Mouse (Mus musculus) midbrain, embryonic 13.5 days (tissue): ENCODE measurements around the gene Serpina3m. TPM values are rescaled to one million over a fixed set of nuclear protein-coding genes. Genes with fewer than 3 reads are reported as not detected.
"Not testable (repeated sequence)": the region's sequence is repeated elsewhere in the genome, so short reads cannot be mapped to it uniquely, and the experiment has no call there.

Source experiments
- ATAC-seq: fragments of 200-750 bp; cut with Nextera tagmentation; 2 replicates; pipeline ENCODE4 v1.8.0; 2017; ENCODE audit warnings: mild to moderate bottlenecking, moderate TSS enrichment, moderate library complexity
- H3K27ac ChIP-seq: fragments of 300-500 bp; sonication (generic); 2 replicates; pipeline ENCODE4 v1.5.1; 2015; ENCODE audit warnings: inconsistent platforms, mild to moderate bottlenecking, moderate library complexity
- H3K27me3 ChIP-seq: fragments of 300-500 bp; sonication (generic); 2 replicates; pipeline ENCODE4 v1.6.1; 2015; ENCODE audit warnings: mild to moderate bottlenecking, inconsistent platforms
- H3K36me3 ChIP-seq: fragments of 300-500 bp; sonication (generic); 2 replicates; pipeline ENCODE4 v1.6.1; 2015; ENCODE audit warnings: mild to moderate bottlenecking, inconsistent platforms
- H3K4me1 ChIP-seq: fragments of 300-500 bp; sonication (generic); replicated peaks from 2 replicates; pipeline ENCODE4 v1.6.1; 2015; ENCODE audit warnings: inconsistent platforms
- H3K4me2 ChIP-seq: fragments of 300-500 bp; sonication (generic); replicated peaks from 2 replicates; pipeline ENCODE4 v1.6.1; 2015; ENCODE audit warnings: moderate library complexity, mild to moderate bottlenecking, inconsistent platforms
- H3K4me3 ChIP-seq: fragments of 300-500 bp; sonication (generic); replicated peaks from 2 replicates; pipeline ENCODE4 v1.5.1; 2015; ENCODE audit warnings: mild to moderate bottlenecking, inconsistent platforms
- H3K9ac ChIP-seq: fragments of 300-500 bp; sonication (generic); replicated peaks from 2 replicates; pipeline ENCODE4 v1.6.1; 2015; ENCODE audit warnings: mild to moderate bottlenecking, inconsistent platforms
- H3K9me3 ChIP-seq: fragments of 300-500 bp; sonication (generic); 2 replicates; pipeline ENCODE4 v1.6.1; 2016; ENCODE audit warnings: mild to moderate bottlenecking, inconsistent platforms
- WGBS: fragments of 180-500 bp; shearing (Covaris S2); methylation state at CpG from one replicate; pipeline ENCODE4 v1.1.7; 2015; 5-methylcytosine and 5-hydroxymethylcytosine counted together
- polyA plus RNA-seq: library from polyadenylated mRNA; unstranded; fragments of >200 nt; fragmentation: Nextera tagmentation; extraction: Ambion mirVana; gene quantifications from 2 replicates; pipeline ENCODE4 v1.2.1, GENCODE M21; 2015

Serpina3m gene
- not detected in 2 replicates for polyA plus RNA-seq

GRCm38 (mm10) chr12:104338226-104338625 is at the start of gene Serpina3m, which contains the start of gene Serpina3k:
Serpina3m (plus strand) TSS chr12:104338486.
Serpina3k (plus strand) TSS chr12:104338486.
- H3K4me2 ChIP-seq, H3K36me3 ChIP-seq, ATAC-seq, H3K9me3 ChIP-seq, H3K9ac ChIP-seq, H3K27me3 ChIP-seq, H3K4me3 ChIP-seq, H3K4me1 ChIP-seq, H3K27ac ChIP-seq: not testable (repeated sequence)
- WGBS: 86% methylated on average over 3 of the region's 3 CpGs

DNA sequence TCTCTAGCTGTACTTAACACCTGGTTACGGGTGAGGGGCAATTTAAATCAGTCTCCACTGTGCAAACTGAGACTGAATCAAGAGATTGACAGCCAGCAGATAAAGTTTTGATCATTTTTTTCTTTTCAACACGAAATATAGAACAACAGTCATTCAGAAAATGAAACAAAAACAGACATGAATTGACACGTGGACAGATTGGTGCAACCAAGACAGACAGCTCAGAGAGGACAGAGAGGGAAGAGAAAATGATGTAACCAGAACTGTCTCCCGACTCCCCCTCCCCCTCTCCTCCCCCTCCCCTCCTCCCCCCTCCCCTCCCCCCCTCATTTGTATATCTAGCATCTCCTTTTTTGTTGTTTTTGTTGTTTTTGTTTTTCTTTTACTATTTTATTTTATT is 48.4 kb upstream of the Serpina3m start:
- no peak for ATAC-seq
- Histone ChIP-seq H3K27me3 (no peaks in the 10 kb centered on the region), H3K4me2 (no peak overlapping the region), H3K4me1 (no peaks in the 10 kb centered on the region), H3K9me3 (no peaks in the 10 kb centered on the region), H3K9ac (no peak overlapping the region), H3K36me3 (no peaks in the 10 kb centered on the region), H3K4me3 (no peak overlapping the region), H3K27ac (no peak overlapping the region)
- WGBS: 56% methylated on average over 4 of the region's 4 CpGs

GRCm38 (mm10) chr12:104293963-104294362 is 44.3 kb upstream of the Serpina3m start:
- no peak overlapping the region for H3K9ac ChIP-seq
- H3K9me3 ChIP-seq: no peaks in the 10 kb centered on the region
- no peaks in the 10 kb centered on the region for H3K36me3 ChIP-seq
- WGBS: 89% methylated on average over 2 of the region's 2 CpGs
- no peak for ATAC-seq
- no peak overlapping the region for H3K4me2 ChIP-seq
- no peak overlapping the region for H3K4me3 ChIP-seq
- no peaks in the 10 kb centered on the region for H3K4me1 ChIP-seq
- H3K27me3 ChIP-seq: no peaks in the 10 kb centered on the region
- no peak overlapping the region for H3K27ac ChIP-seq

DNA sequence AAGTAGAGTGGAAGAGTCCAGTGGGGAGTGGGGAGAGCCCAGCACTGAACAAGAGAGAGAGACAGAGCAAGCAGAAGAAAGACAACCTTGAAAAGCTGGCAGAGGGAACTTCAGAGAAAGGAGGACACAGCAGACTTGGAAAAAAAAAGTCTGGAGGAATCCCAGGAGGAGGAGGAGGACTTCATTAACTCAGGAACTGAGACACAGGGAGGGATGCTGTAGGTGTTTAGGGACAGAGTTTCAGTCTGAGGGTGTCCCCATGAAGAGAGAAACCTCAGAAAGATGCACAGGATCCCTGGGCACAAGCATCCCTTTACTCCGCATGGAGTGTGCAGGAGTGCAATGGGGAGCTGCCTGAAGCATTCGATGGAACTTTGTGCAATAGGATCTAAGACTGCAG is 40.2 kb upstream of the Serpina3m start:
- Histone ChIP-seq H3K9ac (no peak overlapping the region), H3K4me3 (no peak overlapping the region), H3K27me3 (no peaks in the 10 kb centered on the region), H3K36me3 (no peaks in the 10 kb centered on the region), H3K4me1 (no peaks in the 10 kb centered on the region), H3K9me3 (no peaks in the 10 kb centered on the region), H3K27ac (no peak overlapping the region), H3K4me2 (no peak overlapping the region)
- WGBS: 89% methylated on average over 2 of the region's 2 CpGs
- no peak for ATAC-seq

DNA sequence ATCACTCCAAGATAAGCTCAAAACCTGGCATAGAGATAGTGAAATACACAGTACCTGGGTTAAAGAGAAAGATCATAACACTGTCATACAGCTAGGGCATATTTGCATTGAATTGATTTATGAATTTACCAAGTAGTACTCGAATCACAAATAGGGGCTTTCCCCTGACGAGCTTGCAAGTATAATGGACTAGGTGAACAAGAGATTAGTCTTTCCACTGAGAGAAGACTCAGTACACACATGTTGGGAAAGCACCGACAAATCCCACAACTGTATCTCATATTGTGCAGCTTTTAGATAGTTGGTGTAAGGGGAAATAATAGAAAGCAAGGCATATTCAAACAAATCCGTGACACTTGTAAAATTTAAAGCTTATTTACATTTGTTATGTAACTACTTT is 32.3 kb upstream of the Serpina3m start:
- H3K27me3 ChIP-seq: no peaks in the 10 kb centered on the region
- H3K4me2 ChIP-seq: no peak overlapping the region
- no peaks in the 10 kb centered on the region for H3K4me1 ChIP-seq
- H3K27ac ChIP-seq: no peak overlapping the region
- H3K4me3 ChIP-seq: no peak overlapping the region
- no peaks in the 10 kb centered on the region for H3K36me3 ChIP-seq
- WGBS: 89% methylated on average over 4 of the region's 4 CpGs
- no peak for ATAC-seq
- H3K9ac ChIP-seq: no peak overlapping the region
- H3K9me3 ChIP-seq: 0 out of 2 replicates have a peak, but pooled peaks cover 1% of the 10 kb centered on the region

DNA sequence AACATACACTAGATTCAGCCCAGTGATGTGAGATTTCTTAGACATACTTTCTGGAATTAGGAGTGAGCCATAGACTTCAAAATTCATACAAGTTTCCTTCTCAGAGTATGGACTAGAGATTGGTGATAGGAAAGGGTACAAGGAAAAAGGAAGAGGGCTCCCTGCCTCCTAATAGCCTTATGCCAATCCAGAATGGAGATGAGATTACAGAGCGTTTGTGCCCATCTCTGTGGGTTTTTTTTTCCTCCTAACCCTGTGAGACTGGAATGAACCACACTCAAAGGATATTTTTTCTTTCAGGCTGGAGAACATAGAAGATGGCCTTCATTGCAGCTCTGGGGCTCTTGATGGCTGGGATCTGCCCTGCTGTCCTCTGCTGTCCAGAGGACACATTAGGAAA is 24.0 kb upstream of the Serpina3m start, which contains the start of gene Serpina3j:
Gene Serpina3j (plus strand): TSS at position 301 of the 400 bp plus-strand sequence.
- ATAC-seq: no peak
- Histone ChIP-seq H3K4me1 (no peaks in the 10 kb centered on the region), H3K36me3 (no peaks in the 10 kb centered on the region), H3K4me2 (no peak within 1 kb of the TSS), H3K27ac (no peak within 1 kb of the TSS), H3K27me3 (no peaks in the 10 kb centered on the region), H3K9me3 (peaks cover 8% of the 10 kb centered on the region; the same call in 1 of the 2 replicates), H3K9ac (no peak within 1 kb of the TSS), H3K4me3 (no peak within 1 kb of the TSS)
- 85% methylated on average over 1 of the region's 1 CpGs for WGBS

DNA sequence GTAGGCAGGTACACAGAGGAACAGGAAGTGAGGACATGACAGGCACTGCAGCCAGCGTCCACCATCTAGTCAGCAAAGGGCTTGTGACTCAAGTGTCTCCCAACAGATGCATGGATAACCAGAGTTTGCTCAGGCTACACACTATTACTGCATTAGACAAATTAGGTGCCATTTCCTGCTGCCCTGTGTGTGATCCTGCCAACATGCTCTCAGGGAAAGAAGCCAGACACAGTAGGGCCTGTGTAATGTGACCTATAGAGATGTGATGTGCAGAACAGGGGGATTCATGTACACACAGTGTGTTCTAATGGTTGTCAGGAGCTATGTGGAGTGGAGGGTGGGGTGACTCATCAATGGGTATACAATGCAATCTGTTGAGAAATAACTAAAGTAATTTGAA is 15.8 kb upstream of the Serpina3m start:
- no peak overlapping the region for H3K4me3 ChIP-seq
- WGBS: 68% methylated on average over 1 of the region's 1 CpGs
- ATAC-seq: no peak
- H3K4me1 ChIP-seq: no peaks in the 10 kb centered on the region
- no peak overlapping the region for H3K27ac ChIP-seq
- no peaks in the 10 kb centered on the region for H3K27me3 ChIP-seq
- H3K9me3 ChIP-seq: no peaks in the 10 kb centered on the region
- H3K9ac ChIP-seq: no peak overlapping the region
- H3K4me2 ChIP-seq: no peak overlapping the region
- H3K36me3 ChIP-seq: no peaks in the 10 kb centered on the region

DNA sequence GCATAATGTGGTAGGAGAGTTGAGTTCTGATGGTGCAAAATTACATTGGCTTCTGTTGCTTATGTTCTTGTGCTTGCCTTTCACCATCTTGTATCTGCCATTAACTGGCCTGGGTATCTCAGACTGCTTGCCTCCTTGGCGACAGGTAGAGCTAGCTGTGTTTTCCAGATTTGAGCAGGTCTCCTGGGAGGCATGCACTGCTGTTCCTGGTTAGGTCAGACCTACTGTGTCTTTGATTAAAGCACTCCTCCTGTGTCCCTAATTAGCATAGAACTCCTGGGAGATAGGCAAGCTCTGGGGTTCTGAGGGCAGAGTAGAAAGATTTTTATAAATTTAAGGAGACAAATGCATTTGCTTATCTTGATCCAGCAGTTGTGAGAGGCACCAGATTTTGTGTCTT is 6.6 kb upstream of the Serpina3m start:
- ATAC-seq: no peak
- 52% methylated on average over 1 of the region's 1 CpGs for WGBS
- no peaks in the 10 kb centered on the region for H3K27me3 ChIP-seq
- H3K36me3 ChIP-seq: no peaks in the 10 kb centered on the region
- no peak overlapping the region for H3K27ac ChIP-seq
- no peak overlapping the region for H3K4me2 ChIP-seq
- no peaks in the 10 kb centered on the region for H3K9me3 ChIP-seq
- H3K4me1 ChIP-seq: no peaks in the 10 kb centered on the region
- no peak overlapping the region for H3K9ac ChIP-seq
- H3K4me3 ChIP-seq: no peak overlapping the region

GRCm38 (mm10) chr12:104336873-104337272 is 1.4 kb upstream of the Serpina3m start:
- not testable (repeated sequence) for H3K4me3 ChIP-seq, H3K4me2 ChIP-seq, ATAC-seq, H3K9me3 ChIP-seq, H3K27ac ChIP-seq, H3K36me3 ChIP-seq, H3K27me3 ChIP-seq, H3K9ac ChIP-seq, H3K4me1 ChIP-seq

GRCm38 (mm10) chr12:104338705-104339104 is 419 bp downstream of the Serpina3m start:
- H3K9ac ChIP-seq: no peak overlapping the region
- no peaks in the 10 kb centered on the region for H3K9me3 ChIP-seq
- H3K4me1 ChIP-seq: no peaks in the 10 kb centered on the region
- no peak for ATAC-seq
- no peak overlapping the region for H3K27ac ChIP-seq
- WGBS: 87% methylated on average over 3 of the region's 3 CpGs
- no peaks in the 10 kb centered on the region for H3K27me3 ChIP-seq
- H3K36me3 ChIP-seq: no peaks in the 10 kb centered on the region
- no peak overlapping the region for H3K4me2 ChIP-seq
- no peak overlapping the region for H3K4me3 ChIP-seq

DNA sequence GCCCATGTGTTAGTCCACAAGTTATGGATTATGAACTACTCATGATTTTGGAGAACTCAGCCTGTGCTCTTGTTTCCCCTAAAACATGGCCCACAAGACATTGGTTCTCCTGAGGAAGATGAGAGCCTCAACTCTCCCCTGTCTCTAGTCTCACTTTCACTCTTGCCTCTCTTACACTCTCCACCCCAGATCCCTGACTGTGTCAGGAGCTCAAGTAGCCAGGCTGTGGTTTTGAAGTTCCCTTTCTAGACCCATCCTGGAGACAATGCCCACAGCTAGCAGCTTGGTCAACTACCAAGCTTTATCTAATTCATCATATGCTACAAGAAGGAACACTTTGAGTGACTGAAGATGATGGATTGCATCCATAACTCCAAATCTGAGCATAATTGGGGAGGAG is 4.2 kb downstream of the Serpina3m start:
- not testable (repeated sequence) for H3K9ac ChIP-seq, H3K27me3 ChIP-seq, H3K36me3 ChIP-seq, H3K4me3 ChIP-seq, ATAC-seq, H3K9me3 ChIP-seq, H3K4me2 ChIP-seq, H3K4me1 ChIP-seq, H3K27ac ChIP-seq

- 95% methylated on average over 2 of the region's 2 CpGs for WGBS
- ATAC-seq: no peak
Observed at GRCm38 (mm10) chr12:104345181-104345580, 6.9 kb downstream of the Serpina3m start.

DNA sequence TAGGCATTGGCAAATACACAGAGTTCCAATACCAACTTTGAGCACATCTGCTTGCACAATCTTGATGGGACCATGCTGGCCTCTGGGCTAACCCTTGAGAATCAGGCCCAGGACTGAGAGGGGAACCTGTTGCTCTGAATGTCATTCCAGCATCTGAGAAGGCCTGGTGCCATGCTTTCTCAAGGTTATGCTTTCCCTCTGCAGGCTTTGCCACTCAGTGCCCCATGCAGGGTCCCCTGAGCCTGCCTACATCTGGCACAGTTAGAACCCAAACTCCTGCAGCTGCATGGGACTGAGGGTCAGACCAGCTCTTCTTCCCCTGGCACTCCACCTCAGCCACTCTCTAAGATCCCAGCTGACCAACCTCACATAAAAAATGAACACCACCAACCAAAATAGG is 7.4 kb downstream of the Serpina3m start:
- no peak overlapping the region for H3K9ac ChIP-seq
- no peaks in the 10 kb centered on the region for H3K27me3 ChIP-seq
- no peaks in the 10 kb centered on the region for H3K9me3 ChIP-seq
- no peaks in the 10 kb centered on the region for H3K36me3 ChIP-seq
- H3K4me2 ChIP-seq: no peak overlapping the region
- no peak overlapping the region for H3K27ac ChIP-seq
- no peaks in the 10 kb centered on the region for H3K4me1 ChIP-seq
- ATAC-seq: no peak
- H3K4me3 ChIP-seq: no peak overlapping the region

More at GRCm38 (mm10) chr12:104345181-104345580, 6.9 kb downstream of the Serpina3m start:
- Histone ChIP-seq H3K9me3 (no peaks in the 10 kb centered on the region), H3K4me1 (no peaks in the 10 kb centered on the region), H3K9ac (no peak overlapping the region), H3K27me3 (no peaks in the 10 kb centered on the region), H3K4me3 (no peak overlapping the region), H3K4me2 (no peak overlapping the region), H3K27ac (no peak overlapping the region), H3K36me3 (no peaks in the 10 kb centered on the region)
